Comparison of ENCODE assay signal across 16 mouse cellular contexts in genomic region chr11:22140737-22141136, GRCm38 (mm10).
"Had no signal": no experiment of that assay in that cellular context is flagged by ENCODE, and none has a peak within 500 bp of the region (broad histone marks: within the 10 kb centered on the region; RNA-seq: fewer than 3 reads in every experiment).

No protein-coding gene starts in this region.

- H3K4me2 ChIP-seq: intestine, embryonic 15.5 days; liver, embryonic 13.5 days; midbrain, embryonic 12.5 days; midbrain, embryonic 15.5 days; neural tube, embryonic 12.5 days; neural tube, embryonic 15.5 days had no signal

- H3K27ac ChIP-seq: intestine, embryonic 15.5 days; kidney, postnatal 0 days; left cerebral cortex, adult 2 months; liver, embryonic 13.5 days; macrophage; midbrain, embryonic 12.5 days; midbrain, embryonic 15.5 days; neural tube, embryonic 12.5 days; neural tube, embryonic 15.5 days had no signal

- ATAC-seq: intestine, embryonic 15.5 days; midbrain, embryonic 15.5 days had no signal

- H3K36me3 ChIP-seq: intestine, embryonic 15.5 days had no signal

- H3K4me1 ChIP-seq: intestine, embryonic 15.5 days; liver, embryonic 13.5 days; midbrain, embryonic 12.5 days; midbrain, embryonic 15.5 days; neural tube, embryonic 12.5 days; neural tube, embryonic 15.5 days had no signal

- H3K9ac ChIP-seq: intestine, embryonic 15.5 days; liver, embryonic 13.5 days; midbrain, embryonic 12.5 days; midbrain, embryonic 15.5 days; neural tube, embryonic 12.5 days; neural tube, embryonic 15.5 days had no signal

- H3K4me3 ChIP-seq: intestine, embryonic 15.5 days; left cerebral cortex, adult 2 months; liver, embryonic 13.5 days; midbrain, embryonic 12.5 days; midbrain, embryonic 15.5 days; neural tube, embryonic 12.5 days; neural tube, embryonic 15.5 days had no signal

- H3K27me3 ChIP-seq: intestine, embryonic 15.5 days; liver, embryonic 13.5 days; midbrain, embryonic 12.5 days; midbrain, embryonic 15.5 days; neural tube, embryonic 12.5 days; neural tube, embryonic 15.5 days had no signal

- H3K9me3 ChIP-seq: intestine, embryonic 15.5 days; liver, embryonic 13.5 days; midbrain, embryonic 12.5 days; midbrain, embryonic 15.5 days; neural tube, embryonic 12.5 days; neural tube, embryonic 15.5 days had no signal

- DNase-seq: kidney, adult 18-20 months; kidney, postnatal 25 days; layer of hippocampus, postnatal 36 days; liver, embryonic 13.5 days; right cerebral cortex, adult 18-20 months; right cerebral cortex, postnatal 14 days; right cerebral cortex, postnatal 4 days; thymus, postnatal 25 days had no signal
